Mouse (Mus musculus): Measurements from ENCODE around the gene Slk. TPM values are rescaled to one million over a fixed set of nuclear protein-coding genes. Genes with fewer than 3 reads are reported as not detected.

The Slk gene
- polyA plus RNA-seq (2015; fragmentation: Nextera tagmentation; extraction: Ambion mirVana): 10.4 and 14.1 TPM in 2 replicates

DNA sequence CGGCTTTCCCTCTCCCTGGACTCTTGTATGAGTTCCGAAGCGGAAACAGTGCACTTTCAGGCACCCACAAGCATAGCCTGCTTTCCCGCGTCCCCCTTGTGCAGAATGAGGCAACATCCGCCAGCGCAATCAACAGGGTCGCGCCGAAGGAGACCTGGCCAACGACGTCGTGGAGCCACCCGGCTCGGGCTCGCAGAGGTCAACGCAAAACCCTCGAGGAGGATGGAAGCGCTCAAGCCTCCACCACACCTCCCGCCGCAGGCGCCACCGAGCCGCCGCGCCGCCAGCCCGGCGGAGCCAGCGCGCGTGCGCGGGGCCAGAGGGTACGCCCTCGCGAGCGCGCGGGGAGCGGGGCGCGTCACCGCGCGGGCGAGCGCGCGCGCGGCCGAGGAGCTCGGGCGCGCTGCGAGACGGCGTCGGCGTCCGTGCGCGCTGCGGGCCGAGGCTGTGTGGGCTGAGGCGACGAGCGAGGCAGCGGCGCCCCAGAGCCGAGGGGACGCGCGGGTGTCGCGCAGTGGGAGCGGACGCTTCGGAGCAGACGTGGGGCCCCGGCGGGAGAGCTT lies at the start of gene Slk:
TSS of gene Slk (plus strand) at position 454 of the 563 bp plus-strand sequence.
- no peaks in the 10 kb centered on the region for H3K36me3 ChIP-seq
- H3K4me2 ChIP-seq (replicated peaks): peak within 1 kb of the TSS; percentile 75
- peaks cover 13% of the 10 kb centered on the region; the same call in 1 of the 2 replicates for H3K4me1 ChIP-seq
- H3K4me3 ChIP-seq (replicated peaks): peak within 1 kb of the TSS; percentile 80
- H3K9me3 ChIP-seq (replicated peaks): no peaks in the 10 kb centered on the region
- H3K9ac ChIP-seq: peak within 1 kb of the TSS; percentile 92
- ATAC-seq (ENCODE audit: insufficient number of reproducible peaks, low FRiP score, low TSS enrichment, low read depth): peak; percentile 92
- under 1% methylated on average over 83 of the region's 83 CpGs for WGBS
- H3K27ac ChIP-seq (replicated peaks): peak within 1 kb of the TSS; percentile 94
- no peaks in the 10 kb centered on the region for H3K27me3 ChIP-seq

DNA sequence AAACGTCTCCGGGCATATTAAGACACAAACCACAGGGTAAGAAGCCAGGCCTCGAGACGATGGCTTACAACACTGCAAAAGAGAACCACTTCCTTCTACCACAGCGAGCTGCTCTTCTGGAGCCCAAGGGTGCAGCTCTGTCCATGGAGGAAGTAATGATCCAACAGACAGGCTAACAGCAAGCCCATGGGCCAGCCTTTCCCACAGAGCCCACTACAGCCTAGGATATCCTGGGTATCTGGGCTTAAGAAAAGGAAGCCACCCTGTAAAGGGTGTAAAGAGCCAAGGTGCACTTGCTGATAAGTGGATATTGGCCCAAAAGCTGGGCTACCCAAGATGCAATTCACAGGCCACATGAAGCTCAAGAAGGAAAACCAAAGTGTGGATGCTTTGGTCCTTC lies 48.2 kb upstream of the Slk start:
- no peak for ATAC-seq (ENCODE audit: insufficient number of reproducible peaks, low FRiP score, low TSS enrichment, low read depth)
- WGBS: 51% methylated on average over 5 of the region's 5 CpGs
- Histone ChIP-seq H3K9me3 (replicated peaks) (no peaks in the 10 kb centered on the region), H3K36me3 (peaks cover 16% of the 10 kb centered on the region), H3K4me2 (replicated peaks) (no peak overlapping the region), H3K4me1 (peaks cover 32% of the 10 kb centered on the region), H3K4me3 (replicated peaks) (no peak overlapping the region), H3K27ac (replicated peaks) (no peak overlapping the region; the same call in 1 of the 2 replicates), H3K9ac (no peak overlapping the region), H3K27me3 (no peaks in the 10 kb centered on the region)

DNA sequence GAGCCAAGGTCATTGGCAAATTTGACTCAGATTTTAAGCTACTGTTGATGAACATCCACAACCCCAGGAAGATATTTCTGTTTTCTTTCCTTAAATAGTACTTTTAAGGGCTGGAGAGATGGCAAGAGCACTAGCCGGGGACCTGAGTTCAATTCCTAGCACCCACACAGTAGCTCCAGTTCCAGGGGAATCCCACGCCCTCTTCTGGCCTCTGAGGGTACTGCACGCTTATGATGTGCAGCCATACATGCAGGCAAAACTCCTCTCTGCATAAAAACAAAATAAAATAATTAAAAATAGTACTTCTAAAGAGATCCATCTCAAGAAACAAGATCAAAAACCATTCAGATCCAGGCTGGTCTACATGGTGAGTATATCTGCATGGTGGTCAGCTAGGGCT lies 47.0 kb upstream of the Slk start:
- no peak for ATAC-seq (ENCODE audit: insufficient number of reproducible peaks, low FRiP score, low TSS enrichment, low read depth)
- Histone ChIP-seq H3K9me3 (replicated peaks) (no peaks in the 10 kb centered on the region), H3K36me3 (peaks cover 16% of the 10 kb centered on the region)

DNA sequence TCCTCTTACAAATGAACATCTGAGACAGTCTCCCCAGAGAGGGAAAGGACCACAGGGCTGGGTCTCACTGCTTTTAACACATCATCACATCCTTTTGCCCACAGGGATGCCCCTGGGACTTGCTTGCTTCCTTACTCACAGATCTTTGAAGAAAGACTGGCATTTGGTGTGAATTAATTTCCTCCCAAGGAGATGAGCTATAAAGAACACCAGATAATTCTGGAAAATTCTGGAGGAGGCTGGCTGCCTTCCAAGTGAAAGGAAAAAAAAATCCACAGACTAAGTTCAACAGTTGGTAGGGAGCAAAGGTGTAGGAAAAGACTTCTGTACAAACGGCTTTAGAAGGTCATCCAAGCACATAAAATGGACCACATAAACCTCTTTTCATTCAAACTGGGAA lies 45.3 kb upstream of the Slk start:
- peaks cover 40% of the 10 kb centered on the region for H3K4me1 ChIP-seq
- H3K36me3 ChIP-seq: peaks cover 13% of the 10 kb centered on the region
- no peaks in the 10 kb centered on the region for H3K27me3 ChIP-seq
- no peak overlapping the region for H3K9ac ChIP-seq
- H3K9me3 ChIP-seq (replicated peaks): no peaks in the 10 kb centered on the region
- no peak overlapping the region for H3K4me2 ChIP-seq (replicated peaks)
- WGBS: 49% methylated on average over 1 of the region's 1 CpGs
- no peak overlapping the region for H3K27ac ChIP-seq (replicated peaks)
- H3K4me3 ChIP-seq (replicated peaks): no peak overlapping the region
- ATAC-seq (ENCODE audit: insufficient number of reproducible peaks, low FRiP score, low TSS enrichment, low read depth): no peak

More for the DNA sequence above, 47.0 kb upstream of the Slk start:
- no peaks in the 10 kb centered on the region for H3K27me3 ChIP-seq
- H3K27ac ChIP-seq (replicated peaks): no peak overlapping the region
- H3K4me3 ChIP-seq (replicated peaks): no peak overlapping the region
- no peak overlapping the region for H3K9ac ChIP-seq
- no peak overlapping the region for H3K4me2 ChIP-seq (replicated peaks)
- peaks cover 27% of the 10 kb centered on the region for H3K4me1 ChIP-seq
- WGBS: 83% methylated on average over 3 of the region's 3 CpGs

DNA sequence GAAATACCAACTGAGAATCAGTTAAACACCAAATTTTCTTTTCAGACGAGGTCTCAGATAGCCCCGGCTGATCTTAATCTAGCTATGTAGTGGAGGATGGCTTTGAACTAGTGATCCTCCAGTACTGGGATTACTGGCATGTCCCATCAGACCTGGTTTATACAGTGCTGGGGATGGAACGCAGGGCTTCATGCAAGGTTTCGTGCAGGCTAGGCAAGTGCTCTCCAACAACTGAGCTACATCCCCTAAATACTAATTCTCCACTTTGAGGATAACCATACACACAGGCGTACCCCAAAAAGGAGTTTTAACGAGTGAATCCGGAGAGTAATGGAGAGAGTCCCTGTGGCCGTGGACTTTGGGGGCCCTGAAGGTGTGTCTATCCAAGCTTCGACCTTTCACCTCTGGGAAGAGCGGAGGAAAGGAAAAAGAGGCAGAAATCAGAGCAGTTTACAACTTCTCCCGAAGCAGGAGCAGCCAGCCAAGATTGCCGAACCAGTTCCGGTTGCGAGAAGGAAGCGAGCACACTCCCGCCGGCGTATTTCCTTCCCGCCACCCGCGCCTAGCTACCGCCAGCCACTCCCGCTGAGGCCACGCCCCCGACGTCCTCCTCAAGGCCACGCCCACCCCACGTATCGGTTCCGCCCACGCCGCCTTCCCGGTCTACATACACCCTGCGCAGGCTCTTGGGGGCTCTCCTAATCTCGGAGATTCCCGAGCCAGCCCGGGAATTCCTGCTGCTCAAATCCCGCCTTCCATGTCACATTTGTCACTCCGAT lies 42.8 kb upstream of the Slk start:
- H3K4me3 ChIP-seq (replicated peaks): peak overlapping the region; percentile 56
- no peaks in the 10 kb centered on the region for H3K27me3 ChIP-seq
- WGBS: 4% methylated on average over 39 of the region's 39 CpGs
- peak; percentile 97 for ATAC-seq (ENCODE audit: insufficient number of reproducible peaks, low FRiP score, low TSS enrichment, low read depth)
- peak overlapping the region; percentile 55 for H3K9ac ChIP-seq
- H3K4me1 ChIP-seq: peaks cover 32% of the 10 kb centered on the region
- no peaks in the 10 kb centered on the region for H3K9me3 ChIP-seq (replicated peaks)
- peak overlapping the region; percentile 89 for H3K27ac ChIP-seq (replicated peaks)
- peaks cover 5% of the 10 kb centered on the region; the same call in 1 of the 2 replicates for H3K36me3 ChIP-seq
- peak overlapping the region; percentile 68 for H3K4me2 ChIP-seq (replicated peaks)

DNA sequence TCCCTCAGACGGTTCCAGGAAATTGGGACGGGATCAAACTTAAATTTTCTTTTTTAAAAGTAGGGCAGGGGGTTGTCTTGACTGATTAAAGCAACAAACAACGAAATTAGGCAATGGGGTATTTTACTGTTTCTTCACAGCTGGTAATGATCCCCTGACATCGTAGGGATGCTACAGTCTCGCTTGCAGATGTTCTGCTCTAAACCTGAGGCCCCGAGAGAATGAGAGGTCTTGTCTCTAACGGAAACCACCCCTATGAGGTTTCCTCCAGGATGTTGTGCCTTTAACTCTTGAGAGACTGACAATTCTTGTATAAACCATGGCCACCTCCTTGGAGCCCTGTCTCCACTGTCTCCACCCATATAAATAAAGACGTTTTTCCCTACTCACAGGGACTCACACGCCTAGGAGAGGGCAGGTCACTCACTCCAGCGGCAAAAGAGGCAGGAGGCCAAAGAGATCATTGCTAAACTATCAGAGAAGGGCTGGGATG lies 42.1 kb upstream of the Slk start, which contains the start of gene Stn1:
TSS of gene Stn1 (minus strand) at position 208 of the 493 bp plus-strand sequence.
- peak within 1 kb of the TSS; percentile 56 for H3K4me3 ChIP-seq (replicated peaks)
- WGBS: 3% methylated on average over 10 of the region's 10 CpGs
- H3K4me2 ChIP-seq (replicated peaks): peak within 1 kb of the TSS; percentile 68
- H3K4me1 ChIP-seq: peaks cover 32% of the 10 kb centered on the region
- ATAC-seq (ENCODE audit: insufficient number of reproducible peaks, low FRiP score, low TSS enrichment, low read depth): no peak
- H3K27ac ChIP-seq (replicated peaks): peak within 1 kb of the TSS; percentile 89
- H3K9me3 ChIP-seq (replicated peaks): no peaks in the 10 kb centered on the region
- peak within 1 kb of the TSS; percentile 55 for H3K9ac ChIP-seq
- H3K36me3 ChIP-seq: peaks cover 5% of the 10 kb centered on the region; the same call in 1 of the 2 replicates
- no peaks in the 10 kb centered on the region for H3K27me3 ChIP-seq

DNA sequence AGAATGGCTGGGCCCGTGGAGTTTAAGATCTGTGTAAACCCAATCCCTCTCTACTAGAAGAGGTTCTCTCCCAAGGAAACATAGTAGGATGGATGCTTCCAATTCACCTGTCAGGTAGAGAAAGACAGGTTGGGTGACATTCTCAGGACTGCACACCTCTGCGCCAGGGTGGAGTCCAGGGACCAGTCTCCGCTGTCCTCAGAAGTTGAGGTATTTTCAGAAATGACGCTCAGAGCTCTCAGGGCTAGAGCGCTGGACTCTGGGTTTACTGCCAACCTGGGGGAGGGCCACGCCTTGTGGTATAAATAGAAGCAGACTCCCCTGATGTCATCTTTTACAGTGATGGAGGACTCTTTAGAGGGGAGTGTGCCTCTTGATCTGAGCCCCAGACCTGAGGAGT lies 41.6 kb upstream of the Slk start:
- Histone ChIP-seq H3K27ac (replicated peaks) (peak overlapping the region; percentile 89), H3K36me3 (no peaks in the 10 kb centered on the region), H3K9ac (0 out of 2 replicates have a peak overlapping the region, but pooled peaks have one; percentile 40), H3K4me2 (replicated peaks) (peak overlapping the region; percentile 68), H3K9me3 (replicated peaks) (no peaks in the 10 kb centered on the region), H3K4me3 (replicated peaks) (peak overlapping the region; percentile 56; the same call in 1 of the 2 replicates), H3K4me1 (peaks cover 32% of the 10 kb centered on the region), H3K27me3 (no peaks in the 10 kb centered on the region)
- WGBS: 67% methylated on average over 6 of the region's 6 CpGs
- no peak for ATAC-seq (ENCODE audit: insufficient number of reproducible peaks, low FRiP score, low TSS enrichment, low read depth)

DNA sequence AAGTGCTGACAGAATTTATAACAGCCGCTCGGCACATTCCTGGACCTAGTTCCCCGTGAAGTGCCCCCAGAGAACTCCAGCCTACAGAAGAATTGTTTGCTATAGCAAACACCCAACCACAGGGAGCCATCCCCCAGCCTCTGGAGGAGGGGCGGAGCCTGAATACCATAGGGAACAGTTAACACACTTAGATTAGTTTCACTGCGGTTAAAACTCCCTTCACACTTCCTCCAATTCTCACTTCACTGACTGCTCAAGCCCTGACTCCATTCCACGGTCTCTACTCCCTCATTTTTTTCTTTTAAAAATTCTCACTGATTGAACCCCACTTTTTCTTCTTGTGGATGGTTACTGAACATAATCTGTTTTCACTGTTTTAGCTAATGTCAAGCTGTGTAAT lies 40.7 kb upstream of the Slk start:
- H3K4me2 ChIP-seq (replicated peaks): no peak overlapping the region
- H3K36me3 ChIP-seq: no peaks in the 10 kb centered on the region
- no peaks in the 10 kb centered on the region for H3K27me3 ChIP-seq
- H3K9me3 ChIP-seq (replicated peaks): no peaks in the 10 kb centered on the region
- peak overlapping the region; percentile 89; the same call in 1 of the 2 replicates for H3K27ac ChIP-seq (replicated peaks)
- H3K9ac ChIP-seq: no peak overlapping the region
- 13% methylated on average over 6 of the region's 6 CpGs for WGBS
- H3K4me3 ChIP-seq (replicated peaks): no peak overlapping the region
- ATAC-seq (ENCODE audit: insufficient number of reproducible peaks, low FRiP score, low TSS enrichment, low read depth): no peak
- peaks cover 32% of the 10 kb centered on the region for H3K4me1 ChIP-seq

DNA sequence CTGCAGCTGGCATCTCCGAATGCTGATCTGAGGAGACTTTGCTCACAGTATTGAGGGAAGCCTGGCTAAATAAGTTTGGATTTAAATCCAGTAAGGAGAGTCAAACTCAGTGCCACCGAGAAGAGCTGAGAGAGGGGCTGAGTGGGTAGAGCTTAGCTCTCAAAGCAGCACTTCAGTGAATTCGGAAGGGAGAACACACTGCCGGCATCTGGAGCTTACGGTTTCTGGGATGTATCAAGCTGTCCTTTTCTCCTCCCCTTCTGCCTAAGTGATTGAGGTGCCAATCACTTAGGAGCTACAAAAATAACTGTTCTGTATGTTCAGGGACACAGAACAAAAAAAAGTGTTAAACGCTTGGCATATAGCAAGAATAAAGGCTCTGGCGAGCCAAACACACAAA lies 37.0 kb upstream of the Slk start:
- ATAC-seq (ENCODE audit: insufficient number of reproducible peaks, low FRiP score, low TSS enrichment, low read depth): no peak
- peaks cover 16% of the 10 kb centered on the region for H3K4me1 ChIP-seq
- WGBS: 57% methylated on average over 7 of the region's 7 CpGs

DNA sequence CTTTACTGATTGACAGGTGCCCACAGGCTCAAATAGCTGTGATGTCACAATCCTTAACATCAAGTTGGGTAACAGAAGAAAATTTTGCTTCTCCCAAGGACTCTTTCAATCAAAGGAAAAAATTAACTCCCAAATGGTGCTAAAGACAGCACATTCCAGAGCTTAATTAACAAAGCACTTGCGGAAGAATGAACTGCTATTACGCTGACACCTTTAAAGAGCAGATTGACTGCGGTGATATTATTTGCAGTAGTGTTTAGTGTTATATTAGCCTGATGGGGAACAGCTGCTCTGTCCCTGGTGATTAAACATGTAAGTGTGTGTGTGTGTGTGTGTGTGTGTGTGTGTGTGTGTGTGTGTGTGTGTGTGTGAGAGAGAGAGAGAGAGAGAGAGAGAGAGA lies 34.4 kb upstream of the Slk start:
- H3K4me1 ChIP-seq: no peaks in the 10 kb centered on the region
- WGBS: 50% methylated on average over 3 of the region's 3 CpGs
- H3K4me3 ChIP-seq (replicated peaks): no peak overlapping the region
- H3K27me3 ChIP-seq: no peaks in the 10 kb centered on the region
- ATAC-seq (ENCODE audit: insufficient number of reproducible peaks, low FRiP score, low TSS enrichment, low read depth): no peak
- no peak overlapping the region for H3K9ac ChIP-seq
- H3K27ac ChIP-seq (replicated peaks): no peak overlapping the region
- H3K4me2 ChIP-seq (replicated peaks): no peak overlapping the region
- H3K36me3 ChIP-seq: no peaks in the 10 kb centered on the region
- no peaks in the 10 kb centered on the region for H3K9me3 ChIP-seq (replicated peaks)

More for the DNA sequence above, 37.0 kb upstream of the Slk start:
- Histone ChIP-seq H3K27me3 (no peaks in the 10 kb centered on the region), H3K27ac (replicated peaks) (no peak overlapping the region), H3K4me2 (replicated peaks) (no peak overlapping the region), H3K9me3 (replicated peaks) (no peaks in the 10 kb centered on the region), H3K36me3 (no peaks in the 10 kb centered on the region), H3K9ac (no peak overlapping the region), H3K4me3 (replicated peaks) (no peak overlapping the region)

DNA sequence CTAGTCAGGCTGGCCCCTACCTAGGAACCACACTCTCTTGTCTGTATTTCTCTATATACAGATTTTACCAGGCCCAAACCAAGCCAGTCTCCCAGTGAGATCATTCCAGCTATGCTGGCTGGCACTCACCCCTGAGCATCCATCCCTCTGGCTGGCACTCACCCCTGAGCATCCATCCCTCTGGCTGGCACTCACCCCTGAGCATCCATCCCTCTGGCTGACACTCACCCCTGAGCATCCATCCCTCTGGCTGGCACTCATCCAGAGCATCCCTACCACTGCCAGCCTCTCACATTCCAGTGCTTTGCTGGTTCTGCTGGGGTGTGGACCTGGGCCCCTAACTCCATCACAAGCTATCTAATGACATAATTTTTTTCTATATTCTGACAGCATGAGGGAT lies 34.0 kb upstream of the Slk start:
- no peaks in the 10 kb centered on the region for H3K36me3 ChIP-seq
- no peaks in the 10 kb centered on the region for H3K4me1 ChIP-seq
- no peak overlapping the region for H3K4me2 ChIP-seq (replicated peaks)
- no peaks in the 10 kb centered on the region for H3K9me3 ChIP-seq (replicated peaks)
- H3K9ac ChIP-seq: no peak overlapping the region
- ATAC-seq (ENCODE audit: insufficient number of reproducible peaks, low FRiP score, low TSS enrichment, low read depth): no peak
- no peak overlapping the region for H3K4me3 ChIP-seq (replicated peaks)
- no peak overlapping the region for H3K27ac ChIP-seq (replicated peaks)
- H3K27me3 ChIP-seq: no peaks in the 10 kb centered on the region

Data from embryonic facial prominence, embryonic 15.5 days (tissue).